Mouse (Mus musculus) thymus, adult 2 months (tissue): ENCODE results near the gene Tmem184b.

Experiments
- CTCF ChIP-seq: fragments of 200-500 bp; IDR thresholded peaks from 2 replicates; pipeline ENCODE4 v1.5.1; 2012; ENCODE audit warnings: mild to moderate bottlenecking, control low read depth, low read length, moderate library complexity, borderline replicate concordance; ENCODE audit not compliant: control insufficient read depth, poor library complexity, insufficient read depth; ENCODE audit errors: extremely low read depth
- POLR2A ChIP-seq: fragments of 200-500 bp; IDR thresholded peaks from 2 replicates; pipeline ENCODE4 v1.6.1; 2012; ENCODE audit warnings: mild to moderate bottlenecking, low read length, control low read depth, moderate library complexity; ENCODE audit not compliant: control insufficient read depth, poor library complexity, insufficient read depth; ENCODE audit errors: extremely low read depth

DNA sequence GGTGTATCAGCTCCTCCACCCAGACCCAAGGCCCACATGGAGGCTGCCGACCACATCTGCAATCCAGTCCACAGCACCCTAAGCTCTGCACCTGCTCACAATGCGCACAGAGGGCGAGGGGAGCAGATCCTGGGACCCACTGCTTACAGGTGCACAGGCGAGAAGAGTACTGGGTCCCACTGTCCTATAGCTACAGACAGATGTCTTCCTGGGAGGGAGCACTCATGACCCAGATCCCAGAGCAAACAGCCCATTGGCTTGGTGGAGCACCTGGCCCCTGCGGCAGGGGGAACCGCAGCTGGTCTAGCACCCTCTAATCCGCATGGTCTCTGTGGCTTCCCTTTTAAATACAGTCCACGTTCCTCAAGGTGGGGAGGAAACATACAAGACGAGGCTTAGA lies 21.7 kb downstream of the Tmem184b start:
- TF ChIP-seq POLR2A (no peak), CTCF (no peak)
